Mouse (Mus musculus) heart, postnatal 4 days (tissue): ENCODE measurements around the gene Ppfibp2. TPM values are rescaled to one million over a fixed set of nuclear protein-coding genes. Genes with fewer than 3 reads are reported as not detected.

Experiments used
- DNase-seq: peaks from one replicate; pipeline ENCODE4 v3.0.0; 2021
- total RNA-seq, 2 experiments: library from RNA; stranded (reverse); gene quantifications; 2 replicates each; pipeline ENCODE4 v1.2.3; 2021

The Ppfibp2 gene
- total RNA-seq, 2 experiments from 2014 or later, result 12.7 to 13.3 TPM

DNA sequence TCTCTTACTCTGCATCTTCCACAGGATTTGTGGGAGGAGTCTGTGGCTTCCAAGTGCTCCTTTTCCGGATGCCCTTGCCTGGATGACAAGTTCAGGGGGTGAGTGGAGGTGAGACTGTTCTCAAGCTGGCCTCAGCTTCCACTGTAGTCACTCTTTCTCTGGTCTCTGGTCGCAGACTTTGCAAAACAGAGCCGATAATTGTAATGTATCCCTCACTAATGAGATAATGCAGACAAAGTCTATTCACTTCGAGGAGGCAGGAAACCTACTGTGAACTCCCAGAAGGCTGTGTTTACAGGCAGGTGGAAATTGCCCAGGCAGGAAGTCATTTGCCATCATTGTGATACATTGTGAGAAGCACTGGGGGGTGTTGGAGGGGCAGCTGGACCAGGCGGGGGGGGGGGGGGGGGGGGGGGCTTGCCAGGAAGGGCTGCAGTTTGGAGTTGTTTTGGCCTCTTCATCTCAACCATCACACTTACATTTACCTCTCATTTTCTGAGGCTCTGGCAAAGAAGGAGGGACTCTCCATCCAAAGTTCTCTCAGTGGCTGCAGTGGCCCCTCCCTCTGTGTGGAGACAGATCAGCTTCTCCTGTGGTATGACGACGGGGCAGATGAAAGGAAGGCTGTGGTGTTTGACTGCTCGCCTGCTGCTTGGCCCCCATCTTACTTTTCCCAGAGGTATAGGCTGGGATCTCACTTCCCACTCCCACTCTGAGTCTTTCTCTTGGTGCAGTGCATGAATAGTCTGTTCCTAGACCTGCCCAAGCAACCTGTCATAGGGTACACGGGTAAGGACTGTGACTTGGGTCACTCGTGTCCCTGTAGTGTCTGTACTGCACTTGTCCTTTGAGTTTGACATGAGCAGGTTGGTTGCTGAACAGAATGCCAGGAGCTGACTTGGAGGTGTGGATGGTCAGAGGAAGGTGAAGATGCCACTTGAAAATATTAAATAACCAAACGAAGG is 23.3 kb downstream of the Ppfibp2 start:
- no peak for DNase-seq

DNA sequence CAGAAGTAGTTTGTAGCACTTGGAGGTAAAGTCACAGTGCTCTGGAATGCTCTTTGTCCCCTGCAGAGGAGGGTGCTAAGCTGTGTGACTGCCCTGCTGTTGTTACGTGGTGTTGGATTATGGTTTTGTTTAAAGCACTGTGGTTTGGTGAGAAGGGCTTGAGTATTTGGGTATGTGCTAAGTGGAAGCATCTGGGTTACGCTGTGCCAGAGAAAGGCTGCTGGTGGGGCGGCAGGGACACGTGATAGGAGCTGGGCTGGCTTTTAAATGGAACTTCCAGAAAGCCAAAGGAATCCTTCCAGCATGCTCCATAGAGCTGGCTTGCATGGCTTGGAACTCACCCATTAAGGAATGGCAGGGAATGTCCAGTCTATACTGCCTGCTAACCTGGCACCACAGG is 24.2 kb downstream of the Ppfibp2 start:
- no peak for DNase-seq

GRCm38 (mm10) chr7:107620137-107620536 is 25.1 kb downstream of the Ppfibp2 start:
- no peak for DNase-seq

DNA sequence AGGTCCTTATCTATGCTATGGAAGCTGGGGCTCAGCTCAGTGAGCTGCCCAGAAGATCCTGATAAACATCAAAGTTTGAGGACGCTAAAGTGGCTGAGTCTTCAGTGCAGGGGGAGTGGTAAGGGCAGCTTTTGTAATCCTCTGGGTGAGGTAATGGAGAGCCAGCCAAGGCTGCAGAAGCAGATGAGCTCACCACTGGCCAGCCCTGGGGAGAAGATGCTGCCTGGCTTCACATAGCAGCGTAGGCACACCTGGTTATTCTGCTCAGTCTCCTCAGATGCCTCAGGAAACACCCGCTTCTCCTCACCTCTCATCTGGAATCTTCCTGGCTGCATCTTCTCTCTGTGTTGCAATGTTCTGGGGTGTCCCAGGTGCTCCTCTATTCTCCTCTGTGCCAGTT is 29.4 kb downstream of the Ppfibp2 start:
- no peak for DNase-seq

DNA sequence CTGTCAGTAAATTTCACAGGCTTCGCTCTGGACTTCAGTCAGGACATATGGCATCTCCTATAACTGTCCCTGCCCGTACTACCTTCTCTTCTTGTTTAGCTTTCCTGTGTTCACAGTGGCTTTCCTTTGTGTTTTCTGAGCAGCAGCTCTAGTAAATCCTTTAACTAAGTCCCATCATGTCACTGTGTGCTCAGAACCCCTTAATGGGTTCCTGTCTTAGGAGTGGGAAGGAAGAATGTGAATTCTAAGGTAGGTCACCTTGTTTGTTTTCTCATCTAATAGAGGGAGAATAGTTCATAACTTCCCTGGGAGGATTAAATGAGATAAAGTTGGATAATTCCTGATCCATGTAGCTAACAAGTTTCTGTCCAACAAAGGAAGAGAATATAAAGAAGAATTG is 30.1 kb downstream of the Ppfibp2 start, which contains the start of gene 5330417H12Rik:
TSS of gene 5330417H12Rik (minus strand) at position 101 of the 400 bp plus-strand sequence.
- no peak for DNase-seq

DNA sequence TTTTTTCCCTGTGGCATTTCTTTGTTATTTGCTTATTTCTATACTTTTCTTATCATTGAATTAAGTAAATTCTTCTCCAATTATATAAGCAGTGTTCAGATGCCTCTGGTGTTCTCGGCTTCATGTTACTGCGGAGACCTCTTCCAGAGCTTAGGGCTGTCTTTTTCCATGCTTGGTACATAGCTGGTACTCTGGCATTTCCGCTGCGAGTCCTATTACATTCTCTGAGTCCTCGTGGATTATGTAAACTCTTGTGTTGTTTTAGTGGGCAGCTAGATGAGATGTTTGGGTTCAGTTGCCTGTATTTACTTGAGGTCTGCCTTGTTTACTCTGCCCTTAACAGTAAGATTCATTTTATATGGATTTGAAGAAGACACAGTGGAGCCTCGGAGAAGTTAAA is 30.8 kb downstream of the Ppfibp2 start:
- no peak for DNase-seq

DNA sequence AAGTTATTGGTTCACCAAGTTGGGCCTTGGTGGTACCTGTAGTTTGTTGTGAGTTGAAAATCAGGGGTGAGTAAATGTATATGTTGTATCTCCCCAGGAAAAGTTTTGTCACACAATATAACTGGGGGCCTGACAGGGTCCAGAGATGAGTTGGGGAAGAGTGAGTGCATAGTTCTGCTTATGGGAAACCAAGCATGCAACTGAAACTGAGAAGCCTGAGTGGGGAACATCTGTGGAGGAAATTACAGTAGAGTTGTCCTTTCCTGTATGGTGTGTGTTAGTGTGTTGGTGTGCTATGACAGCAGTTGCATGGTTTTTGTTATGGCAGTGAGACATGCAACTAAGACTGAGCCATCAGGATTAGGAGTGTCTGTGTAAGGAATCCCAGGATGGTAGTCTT is 33.4 kb downstream of the Ppfibp2 start:
- DNase-seq, result no peak

GRCm38 (mm10) chr7:107633201-107633600 is 38.2 kb downstream of the Ppfibp2 start:
- no peak for DNase-seq

DNA sequence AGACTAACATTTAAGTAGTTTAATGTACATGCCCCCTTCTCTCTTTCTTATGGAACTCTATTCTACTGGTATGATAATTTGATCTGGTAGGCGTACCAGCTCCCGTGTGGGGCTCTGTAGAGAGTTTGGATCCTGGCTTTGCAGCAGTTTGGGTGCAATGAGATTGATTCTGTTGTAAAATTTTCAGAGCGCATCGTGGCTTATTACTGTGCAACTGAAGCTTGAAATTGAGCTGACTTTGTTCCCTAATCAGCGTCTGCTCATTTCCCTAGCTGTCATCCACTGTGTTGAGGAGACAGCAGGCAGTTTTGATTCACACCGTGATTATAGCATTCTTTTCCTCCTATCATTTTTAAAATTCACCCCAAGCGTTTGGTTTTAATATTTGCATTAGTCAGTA is 42.4 kb downstream of the Ppfibp2 start:
- no peak for DNase-seq

GRCm38 (mm10) chr7:107638026-107638425 is 43.0 kb downstream of the Ppfibp2 start:
- no peak for DNase-seq

- DNase-seq, result no peak
Measured at GRCm38 (mm10) chr7:107642586-107643275, 47.7 kb downstream of the Ppfibp2 start.

DNA sequence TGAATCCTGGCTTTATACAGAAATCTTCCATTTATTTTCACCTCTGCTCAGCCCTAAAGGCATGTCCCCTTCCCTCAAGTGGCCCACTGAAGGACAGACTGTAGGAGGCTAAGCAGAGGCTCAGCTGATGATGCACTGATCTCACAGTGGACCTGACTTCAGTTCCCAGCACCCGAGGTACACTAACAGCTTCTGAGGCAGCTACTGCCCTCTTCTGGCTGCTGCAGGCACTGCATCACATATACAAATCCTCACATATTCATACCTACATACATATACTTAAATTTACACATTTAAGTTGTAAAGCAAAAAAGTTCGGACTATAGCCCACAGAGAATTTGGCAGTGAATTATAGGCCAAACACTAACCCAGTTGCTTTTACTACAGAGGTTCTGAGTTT is 50.0 kb downstream of the Ppfibp2 start:
- no peak for DNase-seq

DNA sequence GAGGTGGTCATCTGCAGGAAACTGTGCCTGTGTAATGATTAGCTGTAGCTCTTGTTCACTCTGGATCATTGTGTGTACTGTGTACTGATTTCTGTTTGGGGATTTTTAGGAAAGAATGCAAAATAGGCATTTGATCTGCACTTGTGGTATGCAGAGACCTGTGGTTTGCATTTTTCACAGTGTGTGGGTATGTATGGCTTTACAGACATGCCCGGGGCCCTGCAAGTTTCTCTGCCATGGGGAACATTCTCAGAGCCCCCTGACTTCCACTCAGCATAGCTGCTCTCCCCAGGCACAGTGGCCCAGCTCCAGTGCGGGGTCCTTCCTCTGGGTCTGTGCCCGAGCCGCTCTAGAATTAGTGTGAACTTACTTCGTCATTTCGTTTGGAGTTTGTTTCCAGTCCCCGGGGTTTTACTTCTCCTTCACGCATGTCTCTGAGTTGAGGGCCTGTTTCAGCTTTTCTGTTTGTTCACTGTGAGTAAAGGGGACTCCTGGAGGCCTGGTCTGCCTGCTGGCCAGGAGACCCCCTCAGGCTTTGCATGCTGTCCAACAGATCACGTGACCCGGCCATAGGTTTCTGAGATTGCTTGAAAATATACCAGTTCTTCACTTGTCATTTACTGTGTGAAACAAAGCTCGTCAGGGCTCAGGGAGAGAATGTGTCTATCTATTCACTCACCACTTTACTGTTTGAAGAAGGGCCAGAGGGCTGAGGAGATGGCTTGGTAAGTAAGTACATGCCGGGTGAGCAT is 54.1 kb downstream of the Ppfibp2 start:
- no peak for DNase-seq

DNA sequence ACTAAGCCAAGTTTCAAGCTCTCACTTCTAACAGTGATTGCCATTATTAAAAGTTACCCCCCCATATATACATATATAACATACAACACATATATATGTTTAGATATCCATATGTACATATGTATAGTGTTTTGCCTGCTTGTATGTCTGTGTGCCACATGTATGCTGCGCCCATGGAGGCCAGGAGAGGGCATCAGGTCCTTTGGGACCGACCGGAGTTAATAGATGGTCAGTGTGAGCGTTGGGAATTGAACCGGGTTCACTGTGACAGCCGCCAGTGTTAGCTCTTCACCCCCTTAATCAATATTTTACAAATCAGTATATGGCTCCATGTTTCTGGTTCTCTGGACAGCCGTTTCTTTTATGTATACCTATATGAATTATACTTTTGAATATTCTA is 55.0 kb downstream of the Ppfibp2 start:
- no peak for DNase-seq

DNA sequence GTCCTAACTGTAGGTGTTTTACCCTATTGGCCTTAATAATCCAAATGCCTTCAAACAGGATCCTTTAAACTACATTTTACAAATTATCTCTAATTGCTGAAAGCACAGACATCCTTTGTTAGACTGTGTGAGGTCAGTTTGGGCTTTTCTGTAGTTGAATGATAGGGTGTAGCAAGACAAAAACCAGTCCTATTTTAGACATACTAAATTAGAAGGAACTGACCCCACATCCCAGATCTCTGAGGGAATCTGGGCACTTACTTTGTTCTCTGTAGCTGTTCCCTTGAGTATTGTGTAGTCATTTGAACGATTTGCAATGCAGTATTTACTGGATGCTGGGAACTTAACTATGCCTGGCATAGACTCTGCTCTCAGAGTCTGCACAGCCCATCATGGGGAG is 56.8 kb downstream of the Ppfibp2 start:
- DNase-seq, result no peak

DNA sequence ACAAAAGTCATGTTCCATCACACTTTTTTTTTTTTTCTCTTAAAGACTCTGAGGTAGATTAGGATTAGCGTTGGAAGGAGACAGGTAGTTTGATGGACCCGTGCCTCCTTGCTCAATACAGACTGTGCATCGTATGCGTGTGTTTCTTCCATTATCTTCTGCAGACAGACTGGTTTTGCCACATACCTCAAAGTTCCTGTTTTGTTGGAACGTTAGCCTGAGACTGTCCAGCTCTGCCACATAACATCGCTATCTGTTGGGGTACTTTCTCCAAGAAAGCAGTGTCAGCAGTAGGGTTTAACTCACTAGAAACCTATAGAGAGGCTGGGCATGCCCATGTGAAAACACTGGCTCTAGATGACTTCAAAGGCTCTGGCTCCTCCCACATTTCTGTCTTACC is 61.4 kb downstream of the Ppfibp2 start:
- no peak for DNase-seq

DNA sequence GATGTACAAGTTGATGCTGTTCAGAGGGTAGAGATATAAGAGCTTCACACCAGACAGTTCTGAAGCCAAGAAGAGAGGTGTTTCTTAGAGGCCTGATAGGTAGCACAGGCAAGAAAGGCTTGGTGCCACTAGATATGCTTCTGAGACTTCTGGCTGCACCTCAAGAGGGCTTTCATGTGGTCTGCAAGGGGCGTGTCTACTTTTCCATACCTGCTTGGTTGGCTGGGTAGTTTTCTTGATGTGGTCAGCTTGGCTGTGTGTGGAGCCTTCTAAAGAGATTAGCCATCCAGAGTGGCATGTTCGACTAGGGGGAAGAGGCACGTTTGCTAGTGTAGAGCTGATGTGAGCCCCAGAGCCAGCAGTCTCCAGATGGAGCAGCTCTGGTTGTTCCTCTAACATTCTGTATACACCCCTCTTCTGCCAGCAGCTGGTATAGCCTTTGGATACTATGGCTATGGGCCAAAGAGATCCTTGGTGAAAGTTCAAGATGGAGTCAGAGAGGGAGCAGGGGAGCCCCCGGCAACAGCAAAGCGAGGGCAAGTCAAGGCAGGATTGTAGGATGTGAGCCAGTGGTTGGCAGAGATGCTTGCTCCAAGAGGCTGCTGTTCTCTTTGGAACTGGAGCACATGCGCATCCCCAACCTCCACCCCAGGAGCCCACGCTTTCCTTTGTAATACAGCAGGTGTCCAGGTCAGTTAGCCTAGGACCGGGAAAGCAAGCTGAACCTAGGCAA is 64.3 kb downstream of the Ppfibp2 start:
- no peak for DNase-seq

DNA sequence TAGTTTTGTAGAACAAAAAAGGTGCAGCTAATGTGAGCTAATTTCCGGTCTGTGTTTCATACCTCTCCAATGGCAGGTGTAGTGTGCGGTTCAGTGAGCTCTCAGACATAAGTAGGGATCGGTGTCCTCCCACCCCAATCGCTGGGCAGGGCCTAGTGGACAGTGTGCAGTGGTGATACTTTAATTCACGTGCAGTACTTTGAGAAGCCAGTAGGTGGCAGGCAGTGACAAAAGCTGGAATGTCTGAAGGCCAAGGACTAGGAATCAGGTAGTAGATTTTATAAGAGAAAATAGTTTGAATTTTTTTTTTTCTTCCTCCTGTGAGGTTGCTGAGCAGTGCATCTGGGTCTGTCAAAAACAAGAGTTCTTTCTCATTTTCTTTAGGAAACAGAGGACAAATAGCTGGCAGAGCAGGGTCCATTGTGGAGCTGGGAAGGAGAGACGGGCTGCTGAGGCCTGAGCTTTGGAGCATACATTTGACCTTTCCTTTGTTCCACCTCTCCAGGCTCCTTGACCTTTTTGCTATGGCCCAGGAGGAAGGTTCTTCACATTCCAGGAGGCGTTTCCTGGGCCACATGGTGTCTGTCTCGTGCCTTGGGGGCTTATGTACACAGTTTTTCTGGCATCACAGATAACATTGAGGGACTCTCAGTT is 66.3 kb downstream of the Ppfibp2 start:
- peak; percentile 83 for DNase-seq

GRCm38 (mm10) chr7:107661843-107662281 is 66.9 kb downstream of the Ppfibp2 start:
- DNase-seq, result no peak

DNA sequence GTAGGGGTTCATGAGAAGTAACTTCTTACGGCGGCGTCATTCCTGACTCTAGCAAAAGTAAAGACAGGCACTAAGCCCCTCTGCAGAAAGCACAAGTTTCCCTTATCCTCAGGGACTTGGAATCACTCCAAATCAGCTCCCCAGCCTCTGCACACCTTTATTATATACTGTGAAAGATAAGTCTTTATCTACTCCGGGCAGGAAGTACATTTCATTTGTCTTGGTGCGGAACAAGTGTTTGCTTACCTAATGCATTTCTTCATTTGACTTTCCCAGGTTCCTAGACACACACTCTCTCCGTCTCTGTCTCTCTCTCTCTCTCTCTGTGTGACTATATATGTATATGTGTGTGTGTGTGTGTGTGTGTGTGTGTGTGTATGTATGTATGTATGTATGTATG is 68.6 kb downstream of the Ppfibp2 start:
- no peak for DNase-seq
